Comparison of ENCODE assay signal across 8 mouse cellular contexts in the genomic region with DNA sequence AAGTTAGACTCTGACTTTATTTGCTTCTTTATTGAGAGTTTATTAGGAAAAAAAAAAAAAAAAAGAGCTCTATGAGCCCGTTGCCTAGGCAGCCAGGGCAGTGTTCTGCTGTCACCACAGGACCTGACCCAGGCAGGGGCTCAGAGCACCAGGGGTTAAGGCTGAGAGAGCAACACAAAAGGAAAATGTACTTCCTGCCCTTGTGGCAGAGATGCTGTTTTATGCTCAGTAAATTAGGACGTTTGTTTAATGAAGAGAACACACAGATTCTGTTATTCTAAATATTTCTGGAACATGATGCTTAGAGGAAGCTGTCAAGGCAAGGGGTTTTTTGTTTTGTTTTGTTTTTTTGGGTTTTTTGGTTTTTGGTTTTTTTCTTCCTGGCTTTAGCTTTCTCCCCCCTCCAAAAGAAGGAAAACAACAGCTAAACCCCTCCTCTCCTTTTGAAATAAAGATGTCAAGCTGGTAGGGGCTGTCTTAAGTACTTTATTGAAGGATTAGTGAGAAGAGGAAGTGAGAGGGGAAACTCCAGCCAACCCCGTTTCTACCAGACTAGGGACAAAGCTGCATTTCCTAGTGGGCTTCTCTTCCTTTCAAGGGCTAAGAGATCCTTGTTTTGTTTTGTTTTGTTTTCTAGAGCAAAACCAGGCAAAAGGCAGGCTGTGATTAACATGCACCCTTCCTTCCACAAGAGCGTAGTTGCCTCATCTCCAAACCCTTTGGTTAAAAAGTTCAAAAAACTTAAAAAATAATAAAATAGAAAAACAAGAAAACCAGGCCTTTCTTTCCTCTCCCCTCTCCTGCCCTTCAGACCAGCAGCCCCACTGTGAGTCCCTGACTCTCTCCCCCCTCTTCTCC. TPM values are rescaled to one million over a fixed set of nuclear protein-coding genes. Genes with fewer than 3 reads are reported as not detected.
DNase-seq lines count a peak whose midpoint lies in the region; ATAC-seq and TF ChIP-seq lines count a peak whose summit lies in the region.

No protein-coding gene starts in this region.

- H3K4me2 ChIP-seq in intestine, embryonic 16.5 days (ENCODE audit: low read depth, low read length): peak overlapping the region; percentile 85
- H3K4me2 ChIP-seq in neural tube, embryonic 13.5 days: peak overlapping the region; percentile 96

- H3K36me3 ChIP-seq in intestine, embryonic 16.5 days (ENCODE audit: control insufficient read depth, insufficient read depth, low read length): no peaks in the 10 kb centered on the region
- no peaks in the 10 kb centered on the region for H3K36me3 ChIP-seq in neural tube, embryonic 13.5 days

- no peak for TF ChIP-seq POLR2A in lung, adult 2 months (IDR thresholded peaks at IDR 0.05; ENCODE audit: borderline replicate concordance, extremely low read depth, low read depth, low read length)

- peak overlapping the region; percentile 98 for H3K27ac ChIP-seq in intestine, embryonic 16.5 days (ENCODE audit: low read length)
- 0 out of 2 replicates have a peak overlapping the region, but pooled peaks have one; percentile 7 for H3K27ac ChIP-seq in neural tube, embryonic 13.5 days (replicated peaks)

- H3K4me1 ChIP-seq in lung, adult 2 months (ENCODE audit: control insufficient read depth, insufficient read depth, low read length): peaks cover 52% of the 10 kb centered on the region
- peaks cover 51% of the 10 kb centered on the region for H3K4me1 ChIP-seq in intestine, embryonic 16.5 days (ENCODE audit: control insufficient read depth, insufficient read depth, low read length)
- H3K4me1 ChIP-seq in neural tube, embryonic 13.5 days (replicated peaks): peaks cover 64% of the 10 kb centered on the region

- H3K9me3 ChIP-seq in intestine, embryonic 16.5 days (ENCODE audit: control insufficient read depth, low read length): no peaks in the 10 kb centered on the region
- no peaks in the 10 kb centered on the region for H3K9me3 ChIP-seq in neural tube, embryonic 13.5 days

- 7% methylated on average over 4 of the region's 4 CpGs for WGBS in lung, adult 2 months
- 20% methylated on average over 4 of the region's 4 CpGs for WGBS in intestine, embryonic 16.5 days
- 16% methylated on average over 4 of the region's 4 CpGs for WGBS in neural tube, embryonic 13.5 days

- H3K4me3 ChIP-seq in lung, adult 2 months (replicated peaks; ENCODE audit: extremely low read depth, low read depth, low read length): peak overlapping the region; percentile 21
- H3K4me3 ChIP-seq in intestine, embryonic 16.5 days (ENCODE audit: low read length): peak overlapping the region; percentile 98
- H3K4me3 ChIP-seq in neural tube, embryonic 13.5 days: peak overlapping the region; percentile 69; the same call in 1 of the 2 replicates

- no peak for ATAC-seq in intestine, embryonic 16.5 days
- ATAC-seq in neural tube, embryonic 13.5 days (ENCODE audit: low read depth): no peak
- no peak for ATAC-seq in erythroblast, adult 5-6 weeks (replicated peaks; ENCODE audit: low FRiP score, poor library complexity, severe bottlenecking)

- no peak for TF ChIP-seq CTCF in lung, adult 2 months (IDR thresholded peaks at IDR 0.05; ENCODE audit: insufficient read depth, low read length)

- H3K27me3 ChIP-seq in intestine, embryonic 16.5 days (replicated peaks; ENCODE audit: control insufficient read depth, insufficient read depth, low read length): no peaks in the 10 kb centered on the region
- H3K27me3 ChIP-seq in neural tube, embryonic 13.5 days: no peaks in the 10 kb centered on the region

- peak overlapping the region; percentile 99 for H3K9ac ChIP-seq in intestine, embryonic 16.5 days (ENCODE audit: low read depth, low read length)
- 0 out of 2 replicates have a peak overlapping the region, but pooled peaks have one; percentile 26 for H3K9ac ChIP-seq in neural tube, embryonic 13.5 days

- peak; percentile 14 for DNase-seq in lung, adult 2 months
- no peak for DNase-seq in lung, postnatal 36 days
- peak; percentile 54 for DNase-seq in embryo, embryonic 11 days
- DNase-seq in frontal cortex, postnatal 10 days (ENCODE audit: low spot score in 2 of 2): no peak
- no peak for DNase-seq in adrenal gland, postnatal 36 days

RNA-seq across cellular contexts. Expression of gene Myh9, which starts 3.2 kb away (rescaled TPM):
- 133 and 162 TPM in 2 replicates for polyA plus RNA-seq in lung, adult 2 months (2012; rRNA removed)
- 39.1 and 43.8 TPM in 2 replicates for polyA plus RNA-seq in intestine, embryonic 16.5 days (2015; fragmentation: Nextera tagmentation; extraction: Ambion mirVana)
- 12.4 and 15.5 TPM in 2 replicates for polyA plus RNA-seq in neural tube, embryonic 13.5 days (2015; fragmentation: Nextera tagmentation; extraction: Ambion mirVana)
- 105 and 110 TPM in 2 replicates for total RNA-seq in erythroblast, adult 5-6 weeks (2015; ENCODE audit: low replicate concordance)
- 158 and 246 TPM in 2 replicates for total RNA-seq in erythroblast, adult 5-6 weeks (2017; ENCODE audit: low replicate concordance)
- 100 to 1,000 TPM; 309 to 387 TPM for total RNA-seq in adrenal gland, postnatal 36 days (2021)

Comparison
In these comparisons a context has a peak if more than half of its experiments do, and no peak if none do; other contexts are left out.
1. DNase-seq: peak in lung, adult 2 months (single experiment) and embryo, embryonic 11 days (single experiment); none in lung, postnatal 36 days (single experiment), frontal cortex, postnatal 10 days (0 of 2) and adrenal gland, postnatal 36 days (0 of 2).
2. H3K4me3 ChIP-seq: peak in every context shown above with its lines; median percentile 98 in intestine, embryonic 16.5 days; 69 in neural tube, embryonic 13.5 days; 21 in lung, adult 2 months.